Mouse (Mus musculus): Measurements from ENCODE around the gene Ubqln4.

GRCm38 (mm10) chr3:88552082-88552645 is 1.4 kb upstream of the Ubqln4 start:
- TF ChIP-seq CTCF (IDR thresholded peaks at IDR 0.05; ENCODE audit: control insufficient read depth, insufficient read depth, insufficient replicate concordance, low read depth, low read length) (no peak), POLR2A (IDR thresholded peaks at IDR 0.05; ENCODE audit: control insufficient read depth, low read depth, low read length) (no peak)

Measured in testis, adult 2 months (tissue).